In the genomic region with DNA sequence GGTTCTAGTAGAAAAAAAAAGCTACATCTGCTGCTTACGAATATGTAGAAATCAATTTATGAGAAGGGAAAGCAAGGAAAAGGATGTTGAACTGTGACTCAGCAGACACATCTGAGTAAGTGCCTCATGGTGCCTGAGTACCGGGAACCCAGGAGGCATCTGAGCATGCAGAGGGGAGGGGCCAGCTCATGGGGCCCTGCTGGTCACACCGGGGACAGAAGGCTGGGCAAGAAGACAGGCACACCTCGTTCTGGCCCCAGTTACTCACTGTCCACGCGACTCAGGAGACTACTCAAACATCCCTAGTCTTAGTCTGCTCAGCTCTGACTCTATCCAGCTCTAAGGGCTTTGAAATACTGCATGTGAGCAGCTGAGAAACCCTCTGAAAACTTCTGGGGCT, we compare ENCODE assay signal across 8 mouse cellular contexts. TPM values are rescaled to one million over a fixed set of nuclear protein-coding genes. Genes with fewer than 3 reads are reported as not detected.
DNase-seq lines count a peak whose midpoint lies in the region; ATAC-seq lines count a peak whose summit lies in the region.

No protein-coding gene starts in this region.

- no peaks in the 10 kb centered on the region for H3K36me3 ChIP-seq in heart, embryonic 10.5 days
- no peaks in the 10 kb centered on the region for H3K36me3 ChIP-seq in intestine, embryonic 14.5 days (ENCODE audit: control insufficient read depth, insufficient read depth, low read length)
- peaks cover 19% of the 10 kb centered on the region; the same call in 1 of the 2 replicates for H3K36me3 ChIP-seq in macrophage (ENCODE audit: inconsistent target)
- H3K36me3 ChIP-seq in embryonic facial prominence, embryonic 10.5 days (replicated peaks): peaks cover 5% of the 10 kb centered on the region; the same call in 1 of the 2 replicates

- H3K9me3 ChIP-seq in heart, embryonic 10.5 days: no peaks in the 10 kb centered on the region
- no peaks in the 10 kb centered on the region for H3K9me3 ChIP-seq in intestine, embryonic 14.5 days (ENCODE audit: control insufficient read depth, low read length)
- H3K9me3 ChIP-seq in embryonic facial prominence, embryonic 10.5 days: no peaks in the 10 kb centered on the region

- H3K4me3 ChIP-seq in heart, embryonic 10.5 days: no peak overlapping the region
- no peak overlapping the region for H3K4me3 ChIP-seq in intestine, embryonic 14.5 days (ENCODE audit: low read depth, low read length)
- no peak overlapping the region for H3K4me3 ChIP-seq in macrophage (ENCODE audit: inconsistent target)
- no peak overlapping the region for H3K4me3 ChIP-seq in embryonic facial prominence, embryonic 10.5 days

- H3K27me3 ChIP-seq in heart, embryonic 10.5 days (ENCODE audit: insufficient read depth, poor library complexity, severe bottlenecking): no peaks in the 10 kb centered on the region
- no peaks in the 10 kb centered on the region for H3K27me3 ChIP-seq in intestine, embryonic 14.5 days (replicated peaks; ENCODE audit: control insufficient read depth, insufficient read depth, low read length)
- H3K27me3 ChIP-seq in embryonic facial prominence, embryonic 10.5 days (replicated peaks; ENCODE audit: low read depth, poor library complexity, severe bottlenecking): no peaks in the 10 kb centered on the region

- no peak overlapping the region for H3K9ac ChIP-seq in intestine, embryonic 14.5 days (ENCODE audit: low read length)

- ATAC-seq in intestine, embryonic 14.5 days (replicated peaks; ENCODE audit: low FRiP score, low TSS enrichment, low read depth): peak; percentile 53; the same call in 1 of the 2 replicates

- peak; percentile 88 for DNase-seq in heart, embryonic 10.5 days (ENCODE audit: low spot score)
- no peak for DNase-seq in heart, postnatal 25 days (ENCODE audit: low spot score)
- peak; percentile 34 for DNase-seq in adipocyte (ENCODE audit: low spot score)
- no peak for DNase-seq in intestine, embryonic 14.5 days (ENCODE audit: low spot score)
- DNase-seq in B cell, adult 2 months: no peak
- no peak for DNase-seq in right cerebral cortex, adult 2 months (ENCODE audit: low spot score in 2 of 2)
- no peak for DNase-seq in embryonic facial prominence, embryonic 10.5 days (ENCODE audit: low spot score)

- no peak overlapping the region for H3K4me2 ChIP-seq in intestine, embryonic 14.5 days (ENCODE audit: low read length)

- intact Hi-C loops in heart, postnatal 25 days (cut with DNase I): no loop called here

- peak overlapping the region; percentile 14 for H3K27ac ChIP-seq in heart, embryonic 10.5 days
- no peak overlapping the region for H3K27ac ChIP-seq in intestine, embryonic 14.5 days (ENCODE audit: low read depth)
- peak overlapping the region; percentile 97 for H3K27ac ChIP-seq in macrophage
- H3K27ac ChIP-seq in embryonic facial prominence, embryonic 10.5 days (replicated peaks): no peak overlapping the region

- WGBS in heart, embryonic 10.5 days: 22% methylated on average over 6 of the region's 6 CpGs
- 26% methylated on average over 6 of the region's 6 CpGs for WGBS in intestine, embryonic 14.5 days
- 2% methylated on average over 6 of the region's 6 CpGs for WGBS in macrophage (ENCODE audit: missing documents)
- 36% methylated on average over 6 of the region's 6 CpGs for WGBS in embryonic facial prominence, embryonic 10.5 days

- H3K4me1 ChIP-seq in heart, embryonic 10.5 days: peaks cover 29% of the 10 kb centered on the region
- H3K4me1 ChIP-seq in intestine, embryonic 14.5 days (replicated peaks; ENCODE audit: control insufficient read depth, insufficient read depth, low read length): 0 out of 2 replicates have a peak, but pooled peaks cover 3% of the 10 kb centered on the region
- peaks cover 4% of the 10 kb centered on the region for H3K4me1 ChIP-seq in embryonic facial prominence, embryonic 10.5 days

- peaks cover 100% of the 10 kb centered on the region for H3K79me2 ChIP-seq in macrophage (ENCODE audit: inconsistent target)

RNA-seq across cellular contexts. Expression of a gene that starts 25.0 kb away (rescaled TPM):
- polyA plus RNA-seq in heart, embryonic 10.5 days (2016; fragmentation: Nextera tagmentation; extraction: Ambion mirVana): 4.7 and 5.0 TPM in 2 replicates
- total RNA-seq in heart, postnatal 25 days (2021): 10 to 100 TPM; 13.7 to 15.6 TPM
- polyA plus RNA-seq in intestine, embryonic 14.5 days (2014; fragmentation: Nextera tagmentation; extraction: Ambion mirVana): 4.0 and 5.9 TPM in 2 replicates
- total RNA-seq in macrophage (2018; cell fraction: chromatin; rRNA removed): 1,000 to 10,000 TPM in 9 of 26 experiments, 100 to 1,000 TPM in 17; 297 to 1,489 (median 906) TPM
- 100 to 1,000 TPM; 110 to 449 (median 248) TPM for total RNA-seq in macrophage (2018; cell fraction: cytosol; rRNA removed)
- total RNA-seq in macrophage (2018; cell fraction: nucleus; rRNA removed): 1,000 to 10,000 TPM in 1 of 26 experiments, 100 to 1,000 TPM in 25; 324 to 1,078 (median 679) TPM
- polyA plus RNA-seq in macrophage (2018): 87.1 to 150 TPM (median 126 TPM) in 3 replicates
- polyA plus RNA-seq in embryonic facial prominence, embryonic 10.5 days (2016; fragmentation: Nextera tagmentation; extraction: Ambion mirVana): 5.1 and 5.4 TPM in 2 replicates

RNA-seq across cellular contexts. Expression of a gene that starts 48.6 kb away (rescaled TPM):
- polyA plus RNA-seq in heart, embryonic 10.5 days (2016; fragmentation: Nextera tagmentation; extraction: Ambion mirVana): 145 and 186 TPM in 2 replicates
- total RNA-seq in heart, postnatal 25 days (2021): 10 to 100 TPM; 39.2 to 41.7 TPM
- polyA plus RNA-seq in intestine, embryonic 14.5 days (2014; fragmentation: Nextera tagmentation; extraction: Ambion mirVana): 162 and 179 TPM in 2 replicates
- 100 to 1,000 TPM in 9 of 26 experiments, 10 to 100 TPM in 17; 63.0 to 144 (median 94.2) TPM for total RNA-seq in macrophage (2018; cell fraction: chromatin; rRNA removed)
- total RNA-seq in macrophage (2018; cell fraction: cytosol; rRNA removed): 10 to 100 TPM in 21 of 26 experiments, 1 to 10 TPM in 5; 7.4 to 21.1 (median 14.3) TPM
- total RNA-seq in macrophage (2018; cell fraction: nucleus; rRNA removed): 100 to 1,000 TPM in 5 of 26 experiments, 10 to 100 TPM in 21; 31.0 to 137 (median 61.1) TPM
- polyA plus RNA-seq in macrophage (2018): 25.8 to 37.9 TPM (median 37.4 TPM) in 3 replicates
- polyA plus RNA-seq in embryonic facial prominence, embryonic 10.5 days (2016; fragmentation: Nextera tagmentation; extraction: Ambion mirVana): 228 and 238 TPM in 2 replicates

Comparison
In these comparisons a context has a peak if more than half of its experiments do, and no peak if none do; other contexts are left out.
1. DNase-seq: peak in heart, embryonic 10.5 days (single experiment) and adipocyte (single experiment); none in heart, postnatal 25 days (single experiment), intestine, embryonic 14.5 days (single experiment), B cell, adult 2 months (0 of 2), right cerebral cortex, adult 2 months (0 of 2) and embryonic facial prominence, embryonic 10.5 days (single experiment).
2. H3K27ac ChIP-seq: peak in heart, embryonic 10.5 days (single experiment) and macrophage (single experiment); none in intestine, embryonic 14.5 days (single experiment) and embryonic facial prominence, embryonic 10.5 days (single experiment).
3. RNA of a gene that starts 25.0 kb away (polyA plus RNA-seq): 87.1 to 150 TPM in macrophage; 5.1 to 5.4 TPM in embryonic facial prominence, embryonic 10.5 days, 4.7 to 5.0 TPM in heart, embryonic 10.5 days and 4.0 to 5.9 TPM in intestine, embryonic 14.5 days; every median in the first group is over 10 times any median in the second.